ENCODE assay signal across 23 mouse cellular contexts in the genomic region with DNA sequence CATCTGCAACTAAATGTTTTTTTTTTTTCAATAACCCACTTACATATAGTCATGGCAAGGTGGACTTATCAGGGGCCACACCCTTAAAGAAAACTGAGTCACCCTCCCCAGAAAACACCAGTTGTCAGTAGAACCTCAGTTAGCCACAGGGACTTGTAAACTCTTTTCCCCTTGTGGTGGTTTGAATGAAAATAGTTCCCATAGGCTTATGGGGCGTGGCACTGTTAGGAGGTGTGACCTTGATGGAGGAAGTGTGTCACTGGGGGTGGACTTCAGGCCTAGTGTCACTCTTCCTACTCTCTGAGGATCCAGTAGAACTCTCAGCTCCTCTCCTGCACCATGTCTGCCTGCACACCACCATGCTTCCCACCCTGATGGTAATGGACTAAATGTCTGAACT. TPM values are rescaled to one million over a fixed set of nuclear protein-coding genes. Genes with fewer than 3 reads are reported as not detected.
DNase-seq lines count a peak whose midpoint lies in the region; TF ChIP-seq lines count a peak whose summit lies in the region.
"Had no signal": no experiment of that assay in that cellular context is flagged by ENCODE, and none has a peak within 500 bp of the region (broad histone marks: within the 10 kb centered on the region; RNA-seq: fewer than 3 reads in every experiment).

No protein-coding gene starts in this region.

- 0 out of 2 replicates have a peak, but pooled peaks cover 6% of the 10 kb centered on the region for H3K79me2 ChIP-seq in CH12.LX (replicated peaks; ENCODE audit: control insufficient read depth, extremely low read depth, insufficient read depth, poor library complexity, severe bottlenecking)
- H3K79me2 ChIP-seq in liver, adult 2 months (ENCODE audit: control insufficient read depth, insufficient read depth, low read length): no peaks in the 10 kb centered on the region
- no peaks in the 10 kb centered on the region for H3K79me2 ChIP-seq in myocyte (ENCODE audit: control insufficient read depth, insufficient read depth)

- H3K4me1 ChIP-seq in CH12.LX (ENCODE audit: control insufficient read depth in 1 of 2, insufficient read depth in 2 of 2): peaks cover 6 to 44% of the 10 kb centered on the region in 2 experiments
- H3K4me1 ChIP-seq in liver, adult 2 months (ENCODE audit: control insufficient read depth, insufficient read depth, low read length): no peaks in the 10 kb centered on the region; the same call in 1 of the 2 replicates

- peak; percentile 92 for DNase-seq in CH12.LX (ENCODE audit: extremely low read depth)
- DNase-seq in R1 (ENCODE audit: low read depth, low spot score): peak; percentile 94
- peak; percentile 35 for DNase-seq in liver, adult 2 months (ENCODE audit: extremely low read depth, low read depth, low spot score)
- no peak for DNase-seq in urinary bladder, postnatal 25 days (ENCODE audit: low spot score)
- no peak for DNase-seq in layer of hippocampus, adult 8-10 months (ENCODE audit: low spot score in 2 of 2)
- no peak for DNase-seq in adrenal gland, postnatal 25 days
- DNase-seq: adrenal gland, postnatal 14 days; cerebellum, adult 11 months; kidney, postnatal 14 days; lung, adult 2 months; right cerebral cortex, postnatal 4 days; thymus, adult 18-20 months had no signal

- peak overlapping the region; percentile 30; the same call in 1 of the 2 replicates for H3K4me2 ChIP-seq in CH12.LX (ENCODE audit: insufficient read depth, low read depth, poor library complexity, severe bottlenecking)
- H3K4me2 ChIP-seq in myocyte (ENCODE audit: low read depth): peak overlapping the region; percentile 33
- H3K4me2 ChIP-seq: forebrain, embryonic 12.5 days; heart, embryonic 13.5 days; intestine, embryonic 15.5 days; midbrain, embryonic 15.5 days had no signal

- dilution Hi-C loops in CH12.LX (cut with MboI; ENCODE audit: extremely low pct_ligation_motif_present, extremely low pct_unique_long_range_greater_than_20kb, low sequenced_read_pairs): no loop called here

- no peak for TF ChIP-seq CTCF in CH12.LX (conservative IDR thresholded peaks at IDR 0.05 in 1 of 2, IDR thresholded peaks at IDR 0.05 in 1 of 2; ENCODE audit: low read depth in 2 of 2, low read length in 2 of 2)
- no peak for TF ChIP-seq CTCF in liver, adult 2 months (IDR thresholded peaks at IDR 0.05; ENCODE audit: low read depth, low read length)

- H3K9ac ChIP-seq in CH12.LX (ENCODE audit: insufficient read depth, low read depth): no peak overlapping the region
- no peak overlapping the region for H3K9ac ChIP-seq in liver, adult 2 months (ENCODE audit: low read depth, low read length)
- H3K9ac ChIP-seq: forebrain, embryonic 12.5 days; intestine, embryonic 15.5 days; midbrain, embryonic 15.5 days had no signal

- TF ChIP-seq EP300 in CH12.LX (IDR thresholded peaks at IDR 0.05; ENCODE audit: low read length): no peak

- 88% methylated on average over 1 of the region's 1 CpGs for WGBS in liver, adult 2 months

- no peak overlapping the region for H3K27ac ChIP-seq in CH12.LX (ENCODE audit: insufficient read depth, low read depth)
- H3K27ac ChIP-seq in liver, adult 2 months (replicated peaks; ENCODE audit: insufficient read depth, low read depth, low read length): no peak overlapping the region
- H3K27ac ChIP-seq: forebrain, embryonic 12.5 days; heart, embryonic 13.5 days; intestine, embryonic 15.5 days; midbrain, embryonic 15.5 days had no signal

- H3K4me3 ChIP-seq in CH12.LX (replicated peaks in 1 of 3; ENCODE audit: low read depth in 2 of 3, low read length in 2 of 3, poor library complexity in 1 of 3): peak overlapping the region in 2 of 3 experiments; percentile 40 to 45
- H3K4me3 ChIP-seq in liver, adult 2 months (ENCODE audit: insufficient read depth, low read depth, low read length): no peak overlapping the region
- H3K4me3 ChIP-seq in myocyte: no peak overlapping the region
- H3K4me3 ChIP-seq: forebrain, embryonic 12.5 days; heart, embryonic 13.5 days; intestine, embryonic 15.5 days; midbrain, embryonic 15.5 days had no signal

- TF ChIP-seq POLR2A in CH12.LX (IDR thresholded peaks at IDR 0.05; ENCODE audit: low read depth, low read length) (peak; percentile 66), myocyte (IDR thresholded peaks at IDR 0.05; ENCODE audit: insufficient read length, low read depth) (no peak)
- no peak for TF ChIP-seq POLR2A in liver, adult 2 months (IDR thresholded peaks at IDR 0.05; ENCODE audit: extremely low read depth, insufficient read depth, low read length)

- TF ChIP-seq RAD21 in CH12.LX (IDR thresholded peaks at IDR 0.05; ENCODE audit: low read depth, low read length): no peak

- H3ac ChIP-seq in myocyte (ENCODE audit: control insufficient read depth, insufficient read length): no peak overlapping the region

- H3K36me3 ChIP-seq in CH12.LX (replicated peaks in 1 of 2; ENCODE audit: control insufficient read depth in 1 of 2, insufficient read depth in 1 of 2, low read length in 1 of 2): peaks cover 0 to 11% of the 10 kb centered on the region in 2 experiments
- peaks cover 6% of the 10 kb centered on the region; the same call in 1 of the 2 replicates for H3K36me3 ChIP-seq in liver, adult 2 months (ENCODE audit: control insufficient read depth, insufficient read depth, low read length)
- H3K36me3 ChIP-seq in myocyte (ENCODE audit: control insufficient read depth, insufficient read depth): no peaks in the 10 kb centered on the region
- H3K36me3 ChIP-seq: forebrain, embryonic 12.5 days; heart, embryonic 13.5 days; intestine, embryonic 15.5 days; midbrain, embryonic 15.5 days had no signal

- H3K9me3 ChIP-seq in CH12.LX (replicated peaks; ENCODE audit: low read length): no peaks in the 10 kb centered on the region
- H3K9me3 ChIP-seq: forebrain, embryonic 12.5 days; heart, embryonic 13.5 days; intestine, embryonic 15.5 days; midbrain, embryonic 15.5 days had no signal

- H3K27me3 ChIP-seq in CH12.LX (replicated peaks) (no peaks in the 10 kb centered on the region), myocyte (ENCODE audit: control insufficient read depth, insufficient read depth, insufficient read length) (no peaks in the 10 kb centered on the region)
- H3K27me3 ChIP-seq in liver, adult 2 months (ENCODE audit: control insufficient read depth, insufficient read depth, low read length): no peaks in the 10 kb centered on the region
- H3K27me3 ChIP-seq: forebrain, embryonic 12.5 days; heart, embryonic 13.5 days; intestine, embryonic 15.5 days; midbrain, embryonic 15.5 days had no signal

- in situ Hi-C loops in CH12.LX (cut with MboI; ENCODE audit: low pct_ligation_motif_present, low pct_unique_long_range_greater_than_20kb, low sequenced_read_pairs): no loop called here

TF ChIP-seq in CH12.LX, 34 proteins besides CTCF, POLR2A, EP300 and RAD21 (continues in another document):
- TF ChIP-seq HCFC1 (IDR thresholded peaks at IDR 0.05; ENCODE audit: low read depth, low read length) (peak; percentile 43), MYC (IDR thresholded peaks at IDR 0.05; ENCODE audit: low read depth, low read length) (peak; percentile 53; the same call in 1 of the 2 replicates), ELF1 (IDR thresholded peaks at IDR 0.05; ENCODE audit: low read depth, low read length) (0 out of 2 replicates have a peak, but pooled peaks have one; percentile 55)

TF ChIP-seq in myocyte, 11 proteins besides CTCF, POLR2A, EP300 and RAD21 (continues in another document):
- no peak for TF ChIP-seq E2F4 (IDR thresholded peaks at IDR 0.05; ENCODE audit: insufficient read depth)
- no peak for TF ChIP-seq TCF12 (IDR thresholded peaks at IDR 0.05; ENCODE audit: insufficient read depth, poor library complexity, severe bottlenecking)

RNA-seq across cellular contexts. Expression of a gene that starts 2.9 kb away (rescaled TPM):
- 62.2 and 63.3 TPM in 2 replicates for total RNA-seq in CH12.LX (2012; rRNA removed)
- total RNA-seq in CH12.LX (2014; rRNA removed): 40.9 and 43.8 TPM in 2 replicates
- polyA plus RNA-seq in CH12.LX (2012; ENCODE audit: insufficient read length, low read depth): 58.6 and 62.1 TPM in 2 replicates
- total RNA-seq in liver, adult 2 months (2014; rRNA removed): 13.7 and 15.8 TPM in 2 replicates
- polyA plus RNA-seq in liver, adult 2 months (2012; rRNA removed): 28.3 and 28.4 TPM in 2 replicates
- 13.9 TPM for polyA plus RNA-seq in myocyte (2012; fragmentation: generic; extraction: Trizol)
- total RNA-seq in layer of hippocampus, adult 8-10 months (2022): 10 to 100 TPM; 22.8 to 25.5 (median 24.6) TPM
- total RNA-seq in adrenal gland, postnatal 25 days (2021): 1,338 and 1,408 TPM in 2 replicates

RNA-seq across cellular contexts. Expression of a gene that starts 12.7 kb away (rescaled TPM):
- total RNA-seq in CH12.LX (2012; rRNA removed): 0.04 TPM in 1 of 2 replicates, not detected in the other
- not detected in 2 replicates for total RNA-seq in CH12.LX (2014; rRNA removed)
- not detected in 2 replicates for polyA plus RNA-seq in CH12.LX (2012; ENCODE audit: insufficient read length, low read depth)
- total RNA-seq in liver, adult 2 months (2014; rRNA removed): under 0.01 TPM in 1 of 2 replicates, not detected in the other
- 0.05 and 0.07 TPM in 2 replicates for polyA plus RNA-seq in liver, adult 2 months (2012; rRNA removed)
- not detected for polyA plus RNA-seq in myocyte (2012; fragmentation: generic; extraction: Trizol)
- 10 to 100 TPM; 42.3 to 48.8 (median 44.6) TPM for total RNA-seq in layer of hippocampus, adult 8-10 months (2022)
- total RNA-seq in adrenal gland, postnatal 25 days (2021): 2.5 and 3.5 TPM in 2 replicates
- total RNA-seq: gastrocnemius, postnatal 4 days; hematopoietic stem cell, adult 5-6 weeks; megakaryocyte, adult 5-6 weeks had no signal
- polyA plus RNA-seq: embryonic facial prominence, embryonic 14.5 days; forebrain, embryonic 12.5 days; heart, embryonic 13.5 days had no signal

RNA-seq across cellular contexts. Expression of a gene that starts 17.7 kb away (rescaled TPM):
- total RNA-seq in CH12.LX (2012; rRNA removed): 6.9 and 8.5 TPM in 2 replicates
- total RNA-seq in CH12.LX (2014; rRNA removed): 0.11 and 0.30 TPM in 2 replicates
- 0.56 and 0.63 TPM in 2 replicates for polyA plus RNA-seq in CH12.LX (2012; ENCODE audit: insufficient read length, low read depth)
- total RNA-seq in liver, adult 2 months (2014; rRNA removed): 56.1 and 78.8 TPM in 2 replicates
- 55.3 and 66.0 TPM in 2 replicates for polyA plus RNA-seq in liver, adult 2 months (2012; rRNA removed)
- polyA plus RNA-seq in myocyte (2012; fragmentation: generic; extraction: Trizol): 0.62 TPM
- total RNA-seq in layer of hippocampus, adult 8-10 months (2022): 10 to 100 TPM; 16.7 to 18.5 (median 17.1) TPM
- total RNA-seq in adrenal gland, postnatal 25 days (2021): 75.5 and 93.9 TPM in 2 replicates

RNA-seq across cellular contexts. Expression of a gene that starts 27.2 kb away (rescaled TPM):
- not detected in 2 replicates for total RNA-seq in CH12.LX (2012; rRNA removed)
- not detected in 2 replicates for total RNA-seq in CH12.LX (2014; rRNA removed)
- polyA plus RNA-seq in CH12.LX (2012; ENCODE audit: insufficient read length, low read depth): not detected in 2 replicates
- total RNA-seq in liver, adult 2 months (2014; rRNA removed): not detected in 2 replicates
- not detected in 2 replicates for polyA plus RNA-seq in liver, adult 2 months (2012; rRNA removed)
- polyA plus RNA-seq in myocyte (2012; fragmentation: generic; extraction: Trizol): 0.01 TPM
- total RNA-seq in layer of hippocampus, adult 8-10 months (2022): under 1 TPM; 0.30 to 0.55 (median 0.40) TPM
- total RNA-seq in adrenal gland, postnatal 25 days (2021): not detected in 2 replicates
- total RNA-seq: adrenal gland, postnatal 14 days; gastrocnemius, postnatal 4 days; hematopoietic stem cell, adult 5-6 weeks; layer of hippocampus, postnatal 10 days; megakaryocyte, adult 5-6 weeks had no signal
- polyA plus RNA-seq: embryonic facial prominence, embryonic 14.5 days; forebrain, embryonic 12.5 days; heart, embryonic 13.5 days; intestine, embryonic 15.5 days; midbrain, embryonic 15.5 days; neural tube, embryonic 11.5 days had no signal

RNA-seq across cellular contexts. Expression of a gene that starts 42.1 kb away (rescaled TPM):
- total RNA-seq in CH12.LX (2012; rRNA removed) (0.17 and 0.42 TPM in 2 replicates), CH12.LX (2014; rRNA removed) (not detected in 2 replicates)
- polyA plus RNA-seq in CH12.LX (2012; ENCODE audit: insufficient read length, low read depth) (not detected in 2 replicates), myocyte (2012; fragmentation: generic; extraction: Trizol) (0.16 TPM)
- 0.20 and 0.28 TPM in 2 replicates for total RNA-seq in liver, adult 2 months (2014; rRNA removed)
- 0.26 and 0.50 TPM in 2 replicates for polyA plus RNA-seq in liver, adult 2 months (2012; rRNA removed)
- total RNA-seq in layer of hippocampus, adult 8-10 months (2022): under 1 TPM; 0.36 to 0.95 (median 0.59) TPM
- 0.62 and 0.79 TPM in 2 replicates for total RNA-seq in adrenal gland, postnatal 25 days (2021)
- total RNA-seq: gastrocnemius, postnatal 4 days; hematopoietic stem cell, adult 5-6 weeks; megakaryocyte, adult 5-6 weeks had no signal
- polyA plus RNA-seq: embryonic facial prominence, embryonic 14.5 days; forebrain, embryonic 12.5 days; intestine, embryonic 15.5 days; neural tube, embryonic 11.5 days had no signal

Comparison
In these comparisons a context has a peak if more than half of its experiments do, and no peak if none do; other contexts are left out.
1. DNase-seq: peak in CH12.LX (single experiment), R1 (single experiment) and liver, adult 2 months (single experiment); none in urinary bladder, postnatal 25 days (single experiment), layer of hippocampus, adult 8-10 months (0 of 2) and adrenal gland, postnatal 25 days (single experiment).
2. H3K4me3 ChIP-seq: peak in CH12.LX (2 of 3); none in liver, adult 2 months (single experiment) and myocyte (single experiment).
3. RNA of a gene that starts 2.9 kb away (total RNA-seq): 1,338 to 1,408 TPM in adrenal gland, postnatal 25 days; 40.9 to 63.3 TPM in CH12.LX, 22.8 to 25.5 TPM in layer of hippocampus, adult 8-10 months and 13.7 to 15.8 TPM in liver, adult 2 months; every median in the first group is over 10 times any median in the second.